Mouse (Mus musculus) lung, postnatal 0 days (tissue): ENCODE data around the gene Setd1b. TPM values are rescaled to one million over a fixed set of nuclear protein-coding genes. Genes with fewer than 3 reads are reported as not detected.

ENCODE experiments used
- ATAC-seq: fragments of 200-750 bp; cut with Nextera tagmentation; 2 replicates; pipeline ENCODE4 v1.8.0; 2017; ENCODE audit warnings: moderate library complexity
- DNase-seq: peaks from one replicate; pipeline ENCODE4 v3.0.0-alpha.2; 2016; ENCODE audit warnings: low spot score
- H3K27ac ChIP-seq: fragments of 300-500 bp; sonication (generic); 2 replicates; pipeline ENCODE4 v1.5.1; 2014; ENCODE audit warnings: antibody characterized with exemption, mild to moderate bottlenecking, low read length, mixed read lengths
- H3K27me3 ChIP-seq: fragments of 300-500 bp; sonication (generic); replicated peaks from 2 replicates; pipeline ENCODE4 v1.6.1; 2014; ENCODE audit warnings: low read length, mixed read lengths; ENCODE audit not compliant: insufficient read depth
- H3K36me3 ChIP-seq: fragments of 300-500 bp; sonication (generic); 2 replicates; pipeline ENCODE4 v1.6.1; 2014; ENCODE audit warnings: low read length, mixed read lengths; ENCODE audit not compliant: insufficient read depth
- H3K4me1 ChIP-seq: fragments of 300-500 bp; sonication (generic); 2 replicates; pipeline ENCODE4 v1.6.1; 2014; ENCODE audit warnings: antibody characterized with exemption, low read depth, low read length, mixed read lengths; ENCODE audit not compliant: insufficient read depth
- H3K4me2 ChIP-seq: fragments of 300-500 bp; sonication (generic); replicated peaks from 2 replicates; pipeline ENCODE4 v1.6.1; 2014; ENCODE audit warnings: low read depth, mild to moderate bottlenecking, low read length, moderate library complexity, mixed read lengths
- H3K4me3 ChIP-seq: fragments of 300-500 bp; sonication (generic); 2 replicates; pipeline ENCODE4 v1.5.1; 2014; ENCODE audit warnings: low read depth, low read length
- H3K9ac ChIP-seq: fragments of 300-500 bp; sonication (generic); replicated peaks from 2 replicates; pipeline ENCODE4 v1.6.1; 2014; ENCODE audit warnings: low read depth, mild to moderate bottlenecking
- H3K9me3 ChIP-seq: fragments of 300-500 bp; sonication (generic); 2 replicates; pipeline ENCODE4 v1.6.1; 2016; ENCODE audit warnings: low read length, mixed read lengths
- CTCF ChIP-seq: IDR thresholded peaks from 2 replicates; pipeline ENCODE4 v1.5.1; 2016; ENCODE audit warnings: antibody characterized with exemption, mild to moderate bottlenecking
- EP300 ChIP-seq: IDR thresholded peaks from 2 replicates; pipeline ENCODE4 v1.6.1; 2016; ENCODE audit warnings: antibody characterized with exemption, mild to moderate bottlenecking, control low read depth
- WGBS: fragments of 180-500 bp; shearing (Covaris S2); extraction: QIAGEN DNeasy Blood & Tissue Kit; methylation state at CpG from one replicate; pipeline ENCODE4 v1.1.7; 2014; 5-methylcytosine and 5-hydroxymethylcytosine counted together
- polyA plus RNA-seq: library from polyadenylated mRNA; unstranded; fragments of >200 nt; fragmentation: Nextera tagmentation; extraction: Ambion mirVana; gene quantifications from 2 replicates; pipeline ENCODE4 v1.2.1, GENCODE M21; 2015

The Setd1b gene
- polyA plus RNA-seq, 1 experiment from 2014 or later = 6.2 TPM

GRCm38 (mm10) chr5:123178792-123179191 lies 36.8 kb downstream of the Setd1b start:
- Histone ChIP-seq H3K9me3 (no peaks in the 10 kb centered on the region), H3K4me3 (no peak overlapping the region), H3K27ac (no peak overlapping the region), H3K4me2 (no peak overlapping the region), H3K36me3 (no peaks in the 10 kb centered on the region), H3K9ac (no peak overlapping the region), H3K27me3 (no peaks in the 10 kb centered on the region), H3K4me1 (no peaks in the 10 kb centered on the region)
- ATAC-seq (no peak), DNase-seq (no peak)
- TF ChIP-seq CTCF (no peak), EP300 (no peak)
- 83% methylated on average over 5 of the region's 5 CpGs for WGBS

GRCm38 (mm10) chr5:123180390-123180789 lies 38.4 kb downstream of the Setd1b start:
- TF ChIP-seq CTCF = no peak
- no peak for TF ChIP-seq EP300
- WGBS = 89% methylated on average over 15 of the region's 15 CpGs

GRCm38 (mm10) chr5:123181536-123181935 lies 39.5 kb downstream of the Setd1b start:
- WGBS = 62% methylated on average over 6 of the region's 6 CpGs
- DNase-seq (no peak), ATAC-seq (no peak)
- no peaks in the 10 kb centered on the region for H3K4me1 ChIP-seq
- H3K9me3 ChIP-seq = no peaks in the 10 kb centered on the region
- H3K27me3 ChIP-seq = no peaks in the 10 kb centered on the region
- no peaks in the 10 kb centered on the region for H3K36me3 ChIP-seq
- no peak for TF ChIP-seq CTCF
- no peak for TF ChIP-seq EP300
- H3K4me3 ChIP-seq = no peak overlapping the region
- H3K9ac ChIP-seq = no peak overlapping the region
- no peak overlapping the region for H3K4me2 ChIP-seq
- no peak overlapping the region for H3K27ac ChIP-seq

More at GRCm38 (mm10) chr5:123180390-123180789, 38.4 kb downstream of the Setd1b start:
- DNase-seq (no peak), ATAC-seq (no peak)
- Histone ChIP-seq H3K9ac (no peak overlapping the region), H3K36me3 (no peaks in the 10 kb centered on the region), H3K4me3 (no peak overlapping the region), H3K27me3 (no peaks in the 10 kb centered on the region), H3K27ac (no peak overlapping the region), H3K4me2 (no peak overlapping the region), H3K4me1 (no peaks in the 10 kb centered on the region), H3K9me3 (no peaks in the 10 kb centered on the region)

- TF ChIP-seq CTCF (no peak), EP300 (no peak)
- H3K9me3 ChIP-seq = no peaks in the 10 kb centered on the region
- ATAC-seq = no peak
Measured at GRCm38 (mm10) chr5:123182651-123183050, 40.7 kb downstream of the Setd1b start, which contains the start of gene Hpd. TSS of gene Hpd (minus strand) at chr5:123182727.

DNA sequence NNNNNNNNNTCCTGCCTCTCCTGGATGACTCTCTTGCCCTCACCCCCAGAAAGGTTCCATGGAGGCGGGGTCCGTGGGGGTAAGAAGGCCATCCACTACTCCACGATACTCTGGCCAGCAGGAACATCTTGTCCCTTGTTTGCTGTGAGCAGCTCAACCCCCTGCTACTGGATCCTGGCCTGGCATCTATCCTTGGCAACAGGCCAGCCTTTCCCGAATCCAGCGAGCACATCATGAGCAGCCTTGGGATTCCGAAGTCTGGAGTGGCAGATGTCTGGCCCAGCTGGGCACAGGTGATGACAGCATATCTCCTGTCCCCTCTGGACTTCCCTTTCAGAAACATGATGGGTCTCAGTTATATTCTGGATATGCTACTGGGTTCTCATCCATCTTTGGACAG lies 44.0 kb downstream of the Setd1b start:
- 48% methylated on average over 6 of the region's 6 CpGs for WGBS
- no peak for DNase-seq
- Histone ChIP-seq H3K9ac (no peak overlapping the region), H3K9me3 (no peaks in the 10 kb centered on the region), H3K4me2 (no peak overlapping the region), H3K27me3 (no peaks in the 10 kb centered on the region), H3K4me1 (no peaks in the 10 kb centered on the region), H3K27ac (no peak overlapping the region), H3K36me3 (no peaks in the 10 kb centered on the region), H3K4me3 (no peak overlapping the region)
- ATAC-seq = no peak
- TF ChIP-seq EP300 = no peak
- no peak for TF ChIP-seq CTCF

More at GRCm38 (mm10) chr5:123182651-123183050, 40.7 kb downstream of the Setd1b start, which contains the start of gene Hpd:
- Histone ChIP-seq H3K27ac (no peak within 1 kb of the TSS), H3K27me3 (no peaks in the 10 kb centered on the region), H3K4me1 (no peaks in the 10 kb centered on the region), H3K4me3 (no peak within 1 kb of the TSS), H3K36me3 (no peaks in the 10 kb centered on the region), H3K9ac (no peak within 1 kb of the TSS), H3K4me2 (no peak within 1 kb of the TSS)
- 64% methylated on average over 10 of the region's 10 CpGs for WGBS
- DNase-seq = no peak

DNA sequence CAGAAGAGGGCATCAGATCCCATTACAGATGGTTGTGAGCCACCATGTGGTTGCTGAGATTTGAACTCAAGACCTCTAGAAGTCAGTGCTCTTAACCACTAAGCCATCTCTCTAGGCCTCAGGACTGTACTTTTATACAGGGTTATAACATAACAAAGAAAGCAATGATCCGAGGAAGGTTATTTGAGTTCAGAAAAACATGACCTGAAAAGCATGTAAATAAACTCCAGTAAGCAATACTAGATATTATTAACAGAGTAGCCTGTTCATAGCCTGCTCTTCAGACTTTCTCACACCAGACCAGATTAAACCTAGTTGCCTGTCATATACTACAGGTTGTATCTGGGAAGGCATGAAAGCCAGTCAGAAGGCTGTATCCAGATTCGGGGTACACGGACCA lies 45.3 kb downstream of the Setd1b start:
- TF ChIP-seq EP300 (no peak), CTCF (no peak)
- WGBS = 93% methylated on average over 3 of the region's 3 CpGs
- Histone ChIP-seq H3K9me3 (no peaks in the 10 kb centered on the region), H3K4me1 (no peaks in the 10 kb centered on the region), H3K36me3 (no peaks in the 10 kb centered on the region), H3K27ac (no peak overlapping the region), H3K27me3 (no peaks in the 10 kb centered on the region), H3K4me3 (no peak overlapping the region), H3K9ac (no peak overlapping the region), H3K4me2 (no peak overlapping the region)
- no peak for ATAC-seq
- DNase-seq = no peak

DNA sequence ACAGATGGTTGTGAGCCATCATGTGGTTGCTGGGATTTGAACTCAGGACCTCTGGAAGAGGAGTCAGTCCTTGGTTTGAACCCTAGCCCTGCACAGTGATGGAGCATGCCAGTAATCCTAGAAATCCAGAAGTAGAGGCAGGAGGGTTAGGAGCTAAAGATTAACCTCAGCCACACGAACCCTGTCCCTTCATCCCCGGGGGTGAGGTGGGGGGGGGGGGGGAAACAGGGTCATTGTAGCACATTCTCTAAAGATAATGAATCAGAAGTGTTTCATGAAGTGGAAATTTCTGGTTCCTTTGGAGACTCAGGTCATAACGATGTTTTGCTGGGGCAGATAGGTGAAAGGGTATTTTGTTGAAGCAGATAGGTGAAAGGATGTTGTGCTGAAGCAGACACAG lies 48.9 kb downstream of the Setd1b start:
- H3K27ac ChIP-seq = no peak overlapping the region
- no peak overlapping the region for H3K4me2 ChIP-seq
- H3K27me3 ChIP-seq = no peaks in the 10 kb centered on the region
- no peaks in the 10 kb centered on the region for H3K4me1 ChIP-seq
- no peak overlapping the region for H3K9ac ChIP-seq
- no peak overlapping the region for H3K4me3 ChIP-seq
- ATAC-seq = no peak
- H3K9me3 ChIP-seq = no peaks in the 10 kb centered on the region
- 59% methylated on average over 3 of the region's 3 CpGs for WGBS
- TF ChIP-seq CTCF (no peak), EP300 (no peak)
- H3K36me3 ChIP-seq = no peaks in the 10 kb centered on the region
- no peak for DNase-seq
